Mouse (Mus musculus) monocyte, adult 5-6 weeks (primary cell): Measurements from ENCODE around the gene Cryba1. TPM values are rescaled to one million over a fixed set of nuclear protein-coding genes. Genes with fewer than 3 reads are reported as not detected.

Experiments
- ATAC-seq: fragments of 153-309, 156-312 bp; replicated peaks from 2 replicates; pipeline ENCODE4 v1.8.0; 2017; ENCODE audit warnings: mild to moderate bottlenecking; ENCODE audit not compliant: low TSS enrichment, insufficient number of reproducible peaks, severe bottlenecking, poor library complexity, low FRiP score
- total RNA-seq: library from RNA; stranded (forward); fragments of 200-1000, 200-491, 200-594 nt; gene quantifications from 3 replicates; pipeline ENCODE4 v1.2.3, GENCODE M21; 2017

The Cryba1 gene
- total RNA-seq, 1 experiment from 2014 or later, result not detected

- no peak for ATAC-seq
Measured at GRCm38 (mm10) chr11:77728587-77728986, 3.5 kb upstream of the Cryba1 start.

GRCm38 (mm10) chr11:77724766-77725165 lies 317 bp downstream of the Cryba1 start:
- ATAC-seq, result no peak

GRCm38 (mm10) chr11:77721389-77721788 lies 3.7 kb downstream of the Cryba1 start:
- ATAC-seq, result no peak

- ATAC-seq, result no peak
Measured at GRCm38 (mm10) chr11:77719055-77719454, 6.0 kb downstream of the Cryba1 start.

- no peak for ATAC-seq
Measured at GRCm38 (mm10) chr11:77713736-77714135, 11.3 kb downstream of the Cryba1 start.

GRCm38 (mm10) chr11:77709039-77709438 lies 16.0 kb downstream of the Cryba1 start:
- ATAC-seq, result no peak

- no peak for ATAC-seq
Measured at GRCm38 (mm10) chr11:77705920-77706319, 19.2 kb downstream of the Cryba1 start.

GRCm38 (mm10) chr11:77697232-77697631 lies 27.9 kb downstream of the Cryba1 start:
- no peak for ATAC-seq

GRCm38 (mm10) chr11:77693026-77693425 lies 32.1 kb downstream of the Cryba1 start:
- no peak for ATAC-seq

- no peak for ATAC-seq
Measured at GRCm38 (mm10) chr11:77687541-77688131, 37.4 kb downstream of the Cryba1 start.

- 0 out of 2 replicates have a peak, but pooled peaks have one; percentile 28 for ATAC-seq
Measured at GRCm38 (mm10) chr11:77686841-77687540, 38.1 kb downstream of the Cryba1 start.

- ATAC-seq, result no peak
Measured at GRCm38 (mm10) chr11:77686346-77686840, 38.7 kb downstream of the Cryba1 start.

GRCm38 (mm10) chr11:77685383-77686265 lies 39.5 kb downstream of the Cryba1 start, which contains the start of gene Nufip2:
Nufip2 (plus strand) TSS chr11:77686155.
- peak; percentile 99 for ATAC-seq

- ATAC-seq, result no peak
Measured at GRCm38 (mm10) chr11:77684896-77685295, 40.2 kb downstream of the Cryba1 start.

- ATAC-seq, result no peak
Measured at GRCm38 (mm10) chr11:77680018-77680417, 45.1 kb downstream of the Cryba1 start.

- peak; percentile 59; the same call in 1 of the 2 replicates for ATAC-seq
Measured at GRCm38 (mm10) chr11:77673428-77673991, 51.6 kb downstream of the Cryba1 start.

GRCm38 (mm10) chr11:77672746-77673145 lies 52.3 kb downstream of the Cryba1 start:
- no peak for ATAC-seq
